ENCODE assay signal across 8 mouse cellular contexts in genomic region chr2:119542106-119542505, GRCm38 (mm10). TPM values are rescaled to one million over a fixed set of nuclear protein-coding genes. Genes with fewer than 3 reads are reported as not detected.
DNase-seq lines count a peak whose midpoint lies in the region; ATAC-seq lines count a peak whose summit lies in the region.

No protein-coding gene starts in this region.

- H3K9ac ChIP-seq in forebrain, embryonic 12.5 days = no peak overlapping the region

- H3K4me3 ChIP-seq in forebrain, embryonic 10.5 days = no peak overlapping the region
- H3K4me3 ChIP-seq in forebrain, embryonic 12.5 days (replicated peaks) = no peak overlapping the region

- no peaks in the 10 kb centered on the region for H3K9me3 ChIP-seq in forebrain, embryonic 10.5 days
- H3K9me3 ChIP-seq in forebrain, embryonic 12.5 days = no peaks in the 10 kb centered on the region

- DNase-seq in forebrain, embryonic 10.5 days (ENCODE audit: extremely low spot score, low spot score) = peak; percentile 27
- peak; percentile 78 for DNase-seq in 3T3-L1 (ENCODE audit: low read depth, low spot score)
- DNase-seq in adrenal gland, adult (ENCODE audit: inconsistent age in 2 of 2, low spot score in 1 of 2) = peak; percentile 64 to 87
- peak; percentile 15 to 59 for DNase-seq in layer of hippocampus, postnatal 25 days (ENCODE audit: extremely low spot score in 1 of 2, low spot score in 1 of 2)
- peak; percentile 22 to 65 for DNase-seq in natural killer cell, adult 2 months (ENCODE audit: low spot score in 2 of 2)
- peak; percentile 38 to 66 for DNase-seq in thymus, postnatal 10 days (ENCODE audit: low spot score in 2 of 2)

- H3K4me2 ChIP-seq in forebrain, embryonic 12.5 days = no peak overlapping the region

- H3K36me3 ChIP-seq in forebrain, embryonic 10.5 days (replicated peaks) = no peaks in the 10 kb centered on the region
- H3K36me3 ChIP-seq in forebrain, embryonic 12.5 days (replicated peaks) = no peaks in the 10 kb centered on the region

- ATAC-seq in forebrain, embryonic 12.5 days (ENCODE audit: low FRiP score) = no peak
- peak; percentile 64; the same call in 1 of the 2 replicates for ATAC-seq in frontal cortex, adult (ENCODE audit: low TSS enrichment)

- H3K27me3 ChIP-seq in forebrain, embryonic 10.5 days (ENCODE audit: poor library complexity, severe bottlenecking) = no peaks in the 10 kb centered on the region
- H3K27me3 ChIP-seq in forebrain, embryonic 12.5 days = no peaks in the 10 kb centered on the region

- peaks cover 4% of the 10 kb centered on the region for H3K4me1 ChIP-seq in forebrain, embryonic 10.5 days
- H3K4me1 ChIP-seq in forebrain, embryonic 12.5 days = peaks cover 4% of the 10 kb centered on the region

- 19% methylated on average over 1 of the region's 1 CpGs for WGBS in forebrain, embryonic 10.5 days
- WGBS in forebrain, embryonic 12.5 days = 39% methylated on average over 1 of the region's 1 CpGs

- H3K27ac ChIP-seq in forebrain, embryonic 10.5 days = no peak overlapping the region
- no peak overlapping the region for H3K27ac ChIP-seq in forebrain, embryonic 12.5 days

RNA-seq across cellular contexts. Expression of gene Exd1, which starts 5.3 kb away (rescaled TPM):
- polyA plus RNA-seq in forebrain, embryonic 10.5 days (2016; fragmentation: Nextera tagmentation; extraction: Ambion mirVana) = 0.73 and 0.82 TPM in 2 replicates
- 0.22 and 0.27 TPM in 2 replicates for polyA plus RNA-seq in forebrain, embryonic 12.5 days (2016; fragmentation: Nextera tagmentation; extraction: Ambion mirVana)
- under 1 TPM; 0.49 to 0.96 TPM for total RNA-seq in layer of hippocampus, postnatal 25 days (2021)

RNA-seq across cellular contexts. Expression of gene Chp1, which starts 5.4 kb away (rescaled TPM):
- polyA plus RNA-seq in forebrain, embryonic 10.5 days (2016; fragmentation: Nextera tagmentation; extraction: Ambion mirVana) = 50.6 and 51.5 TPM in 2 replicates
- polyA plus RNA-seq in forebrain, embryonic 12.5 days (2016; fragmentation: Nextera tagmentation; extraction: Ambion mirVana) = 60.7 and 61.7 TPM in 2 replicates
- total RNA-seq in layer of hippocampus, postnatal 25 days (2021) = 100 to 1,000 TPM; 142 to 159 TPM

Comparison
In these comparisons a context has a peak if more than half of its experiments do, and no peak if none do; other contexts are left out.
1. DNase-seq: peak in every context shown above with its lines; median percentile 78 in 3T3-L1; 76 in adrenal gland, adult; 52 in thymus, postnatal 10 days; 44 in natural killer cell, adult 2 months; 37 in layer of hippocampus, postnatal 25 days; 27 in forebrain, embryonic 10.5 days.